Mouse (Mus musculus) bone marrow macrophage, adult 2 months (primary cell): ENCODE data around the gene Arhgef28.

Experiments used
- CTCF ChIP-seq: IDR thresholded peaks from 2 replicates; pipeline ENCODE4 v1.5.1; 2012; ENCODE audit warnings: low read depth, mild to moderate bottlenecking, low read length, moderate library complexity
- POLR2A ChIP-seq: IDR thresholded peaks from 2 replicates; pipeline ENCODE4 v1.6.1; 2012; ENCODE audit warnings: mild to moderate bottlenecking, low read depth, low read length, borderline replicate concordance

- TF ChIP-seq POLR2A (no peak), CTCF (no peak)
Observed at GRCm38 (mm10) chr13:98122766-98123165, 83.5 kb downstream of the Arhgef28 start.
